Mouse (Mus musculus): ENCODE results near the gene Rhbdl2. TPM values are rescaled to one million over a fixed set of nuclear protein-coding genes. Genes with fewer than 3 reads are reported as not detected.

The Rhbdl2 gene
- total RNA-seq, 2 experiments from 2014 or later = 0.20 to 0.29 TPM

- intact Hi-C loops (cut with DNase I) = no loop called here
- no peak for DNase-seq
Measured at GRCm38 (mm10) chr4:123810475-123811295, 23.0 kb downstream of the Rhbdl2 start.

GRCm38 (mm10) chr4:123812525-123812924 is 24.9 kb downstream of the Rhbdl2 start:
- intact Hi-C loops (cut with DNase I) = no loop called here
- DNase-seq = no peak

GRCm38 (mm10) chr4:123814030-123814501 is 26.4 kb downstream of the Rhbdl2 start:
- intact Hi-C loops (cut with DNase I) = no loop called here
- no peak for DNase-seq

GRCm38 (mm10) chr4:123819093-123819610 is 31.5 kb downstream of the Rhbdl2 start:
- peak; percentile 19 to 47 for DNase-seq
- intact Hi-C loops (cut with DNase I) = no loop called here

DNA sequence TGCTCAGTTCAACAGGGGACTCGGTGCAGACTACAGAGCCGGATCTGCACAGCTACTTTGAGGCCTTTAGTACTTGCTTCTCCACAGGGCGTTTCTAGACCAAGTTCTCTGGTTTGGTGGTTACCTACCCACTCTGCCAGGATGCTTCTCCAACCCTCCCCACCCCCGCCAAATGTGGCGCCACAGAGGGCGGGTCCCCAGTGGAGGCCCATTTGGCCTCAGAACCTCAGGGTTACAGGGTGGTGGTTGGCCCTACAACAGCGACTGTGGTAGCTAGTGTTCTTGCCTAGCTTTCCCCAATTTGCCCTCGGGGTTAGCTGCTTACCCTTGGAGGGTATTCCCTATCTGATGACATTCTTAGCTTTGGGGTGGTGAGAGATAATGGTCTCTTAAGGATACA is 54.5 kb downstream of the Rhbdl2 start:
- intact Hi-C loops (cut with DNase I) = no loop called here
- DNase-seq = no peak

DNA sequence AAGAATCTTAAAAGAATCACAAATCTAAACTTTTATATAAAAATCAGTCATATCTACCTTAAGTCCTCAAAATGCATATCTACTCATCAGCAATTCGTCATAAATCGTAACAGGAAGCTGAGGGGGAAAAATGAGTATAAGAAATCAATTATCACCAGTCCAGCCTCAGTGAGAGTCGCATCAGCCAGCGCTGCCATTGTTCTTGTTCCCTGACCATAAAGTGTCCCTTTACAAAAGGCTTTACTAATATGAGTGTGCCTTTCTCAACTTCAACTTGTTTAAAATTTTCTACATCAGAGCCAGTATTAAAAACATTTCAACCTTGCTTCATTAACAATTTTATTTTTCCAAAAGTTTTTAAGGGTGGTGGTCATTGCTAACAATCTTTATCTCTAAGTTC is 69.2 kb downstream of the Rhbdl2 start:
- DNase-seq = no peak
- intact Hi-C loops (cut with DNase I) = no loop called here

DNA sequence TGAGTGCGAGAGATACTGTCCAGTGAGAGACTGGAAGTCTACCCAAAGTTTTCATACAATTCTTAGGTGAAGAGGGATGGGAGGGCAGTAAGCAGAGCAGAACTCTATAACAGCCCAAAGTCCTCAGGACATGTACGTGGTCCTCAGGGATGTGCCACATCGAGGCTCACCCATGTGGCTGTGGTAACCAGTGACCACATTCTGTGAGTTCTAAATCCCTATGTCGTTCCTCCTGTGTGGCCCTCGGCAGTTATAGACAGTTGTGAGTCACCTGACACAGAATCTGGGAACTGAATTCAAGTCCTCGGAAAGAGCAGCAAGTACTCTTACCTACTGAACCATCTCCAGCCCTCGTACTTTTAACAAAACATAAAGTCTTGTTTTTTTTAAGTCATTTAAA is 70.4 kb downstream of the Rhbdl2 start:
- intact Hi-C loops (cut with DNase I) = no loop called here
- DNase-seq = no peak

- DNase-seq = no peak
- intact Hi-C loops (cut with DNase I) = no loop called here
Measured at GRCm38 (mm10) chr4:123859379-123859778, 71.7 kb downstream of the Rhbdl2 start, which contains the start of gene 4933427I04Rik. Gene 4933427I04Rik, plus strand, starts transcription at chr4:123859679.

GRCm38 (mm10) chr4:123859803-123860202 is 72.1 kb downstream of the Rhbdl2 start:
- DNase-seq = no peak
- intact Hi-C loops (cut with DNase I) = no loop called here

- intact Hi-C loops (cut with DNase I) = no loop called here
- no peak for DNase-seq
Measured at GRCm38 (mm10) chr4:123860621-123861020, 72.9 kb downstream of the Rhbdl2 start.

Other genes with a start within 250 kb of the Rhbdl2 start
- gene Macf1, start 103.5 kb upstream of the Rhbdl2 start, total RNA-seq (2021) = 100 to 1,000 TPM; 316 to 364 TPM
- 100 to 1,000 TPM; 334 to 374 TPM for gene Ndufs5, start 69.7 kb upstream of the Rhbdl2 start, total RNA-seq (2021)
- gene Akirin1, start 37.5 kb upstream of the Rhbdl2 start, total RNA-seq (2021) = 10 to 100 TPM; 34.8 to 35.9 TPM
- not detected for gene 4933427I04Rik, start 71.8 kb downstream of the Rhbdl2 start, total RNA-seq (2021)
- gene Mycbp, start 117.0 kb downstream of the Rhbdl2 start, total RNA-seq (2021) = 10 to 100 TPM; 24.9 to 29.1 TPM
- 10 to 100 TPM; 53.3 to 54.2 TPM for gene Rragc, start 129.6 kb downstream of the Rhbdl2 start, total RNA-seq (2021)
- gene 4930535I16Rik, start 130.1 kb downstream of the Rhbdl2 start, total RNA-seq (2021) = not detected